Mouse (Mus musculus): ENCODE measurements around the gene Thap8. TPM values are rescaled to one million over a fixed set of nuclear protein-coding genes. Genes with fewer than 3 reads are reported as not detected.

Thap8 gene
- not detected in 2 replicates for total RNA-seq (2014; rRNA removed)
- not detected in 2 replicates for polyA plus RNA-seq (2012; rRNA removed)

GRCm38 (mm10) chr7:30279951-30280669 lies at the start of gene Thap8, which contains the start of gene Wdr62:
Gene Thap8, plus strand, starts transcription at chr7:30280094.
Gene Wdr62, minus strand, starts transcription at chr7:30280419.
- no peak for TF ChIP-seq POLR2A (IDR thresholded peaks at IDR 0.05; ENCODE audit: extremely low read depth, insufficient read depth, low read length)
- no peak for TF ChIP-seq CTCF (IDR thresholded peaks at IDR 0.05; ENCODE audit: low read depth, low read length)
- H3K27ac ChIP-seq (replicated peaks; ENCODE audit: insufficient read depth, low read depth, low read length) = peak within 1 kb of the TSS; percentile 89
- H3K4me1 ChIP-seq (ENCODE audit: control insufficient read depth, insufficient read depth, low read length) = no peaks in the 10 kb centered on the region
- H3K4me3 ChIP-seq (ENCODE audit: insufficient read depth, low read depth, low read length) = peak within 1 kb of the TSS; percentile 63
- H3K9ac ChIP-seq (ENCODE audit: low read depth, low read length) = peak within 1 kb of the TSS; percentile 41
- no peaks in the 10 kb centered on the region for H3K27me3 ChIP-seq (ENCODE audit: control insufficient read depth, insufficient read depth, low read length)
- WGBS = under 1% methylated on average over 49 of the region's 49 CpGs
- no peaks in the 10 kb centered on the region for H3K79me2 ChIP-seq (ENCODE audit: control insufficient read depth, insufficient read depth, low read length)
- H3K36me3 ChIP-seq (ENCODE audit: control insufficient read depth, insufficient read depth, low read length) = no peaks in the 10 kb centered on the region
- DNase-seq (ENCODE audit: extremely low read depth, low read depth, low spot score) = peak; percentile 83

- peak overlapping the region; percentile 73 for H3K4me3 ChIP-seq (ENCODE audit: insufficient read depth, low read depth, low read length)
- H3K27me3 ChIP-seq (ENCODE audit: control insufficient read depth, insufficient read depth, low read length) = no peaks in the 10 kb centered on the region
- peak overlapping the region; percentile 61 for H3K9ac ChIP-seq (ENCODE audit: low read depth, low read length)
- 2% methylated on average over 16 of the region's 16 CpGs for WGBS
- no peak for TF ChIP-seq POLR2A (IDR thresholded peaks at IDR 0.05; ENCODE audit: extremely low read depth, insufficient read depth, low read length)
- TF ChIP-seq CTCF (IDR thresholded peaks at IDR 0.05; ENCODE audit: low read depth, low read length) = no peak
- no peaks in the 10 kb centered on the region for H3K79me2 ChIP-seq (ENCODE audit: control insufficient read depth, insufficient read depth, low read length)
- no peaks in the 10 kb centered on the region; the same call in 1 of the 2 replicates for H3K36me3 ChIP-seq (ENCODE audit: control insufficient read depth, insufficient read depth, low read length)
- no peak overlapping the region for H3K27ac ChIP-seq (replicated peaks; ENCODE audit: insufficient read depth, low read depth, low read length)
- DNase-seq (ENCODE audit: extremely low read depth, low read depth, low spot score) = no peak
- peaks cover 13% of the 10 kb centered on the region for H3K4me1 ChIP-seq (ENCODE audit: control insufficient read depth, insufficient read depth, low read length)
Observed at GRCm38 (mm10) chr7:30231328-30231668, 48.6 kb upstream of the Thap8 start.

- WGBS = under 1% methylated on average over 67 of the region's 67 CpGs
- H3K27ac ChIP-seq (replicated peaks; ENCODE audit: insufficient read depth, low read depth, low read length) = peak within 1 kb of the TSS; percentile 78
- H3K79me2 ChIP-seq (ENCODE audit: control insufficient read depth, insufficient read depth, low read length) = no peaks in the 10 kb centered on the region
- H3K9ac ChIP-seq (ENCODE audit: low read depth, low read length) = peak within 1 kb of the TSS; percentile 80
- peaks cover 13% of the 10 kb centered on the region for H3K4me1 ChIP-seq (ENCODE audit: control insufficient read depth, insufficient read depth, low read length)
- TF ChIP-seq POLR2A (IDR thresholded peaks at IDR 0.05; ENCODE audit: extremely low read depth, insufficient read depth, low read length) (peak; percentile 67), CTCF (IDR thresholded peaks at IDR 0.05; ENCODE audit: low read depth, low read length) (no peak)
- H3K4me3 ChIP-seq (ENCODE audit: insufficient read depth, low read depth, low read length) = peak within 1 kb of the TSS; percentile 73
- no peaks in the 10 kb centered on the region; the same call in 1 of the 2 replicates for H3K36me3 ChIP-seq (ENCODE audit: control insufficient read depth, insufficient read depth, low read length)
- H3K27me3 ChIP-seq (ENCODE audit: control insufficient read depth, insufficient read depth, low read length) = no peaks in the 10 kb centered on the region
- peak; percentile 98 for DNase-seq (ENCODE audit: extremely low read depth, low read depth, low spot score)
Observed at GRCm38 (mm10) chr7:30231669-30232454, 48.0 kb upstream of the Thap8 start, which contains the start of the genes Polr2i and Tbcb. Gene Polr2i, plus strand, starts transcription at chr7:30231948. Gene Tbcb, minus strand, starts transcription at chr7:30232272.

- Histone ChIP-seq H3K4me3 (ENCODE audit: insufficient read depth, low read depth, low read length) (peak overlapping the region; percentile 67), H3K9ac (ENCODE audit: low read depth, low read length) (peak overlapping the region; percentile 80), H3K27ac (replicated peaks; ENCODE audit: insufficient read depth, low read depth, low read length) (peak overlapping the region; percentile 77), H3K4me1 (ENCODE audit: control insufficient read depth, insufficient read depth, low read length) (peaks cover 13% of the 10 kb centered on the region), H3K36me3 (ENCODE audit: control insufficient read depth, insufficient read depth, low read length) (no peaks in the 10 kb centered on the region; the same call in 1 of the 2 replicates), H3K79me2 (ENCODE audit: control insufficient read depth, insufficient read depth, low read length) (no peaks in the 10 kb centered on the region), H3K27me3 (ENCODE audit: control insufficient read depth, insufficient read depth, low read length) (no peaks in the 10 kb centered on the region)
- WGBS = 2% methylated on average over 24 of the region's 24 CpGs
- DNase-seq (ENCODE audit: extremely low read depth, low read depth, low spot score) = peak; percentile 76
- TF ChIP-seq CTCF (IDR thresholded peaks at IDR 0.05; ENCODE audit: low read depth, low read length) = peak; percentile 74
- no peak for TF ChIP-seq POLR2A (IDR thresholded peaks at IDR 0.05; ENCODE audit: extremely low read depth, insufficient read depth, low read length)
Observed at GRCm38 (mm10) chr7:30232631-30233148, 47.2 kb upstream of the Thap8 start.

GRCm38 (mm10) chr7:30233387-30233786 lies 46.5 kb upstream of the Thap8 start:
- no peak for TF ChIP-seq CTCF (IDR thresholded peaks at IDR 0.05; ENCODE audit: low read depth, low read length)

More at GRCm38 (mm10) chr7:30233387-30233786, 46.5 kb upstream of the Thap8 start:
- Histone ChIP-seq H3K9ac (ENCODE audit: low read depth, low read length) (peak overlapping the region; percentile 6), H3K4me3 (ENCODE audit: insufficient read depth, low read depth, low read length) (peak overlapping the region; percentile 23; the same call in 1 of the 2 replicates), H3K36me3 (ENCODE audit: control insufficient read depth, insufficient read depth, low read length) (no peaks in the 10 kb centered on the region; the same call in 1 of the 2 replicates), H3K4me1 (ENCODE audit: control insufficient read depth, insufficient read depth, low read length) (peaks cover 13% of the 10 kb centered on the region), H3K27me3 (ENCODE audit: control insufficient read depth, insufficient read depth, low read length) (no peaks in the 10 kb centered on the region), H3K27ac (replicated peaks; ENCODE audit: insufficient read depth, low read depth, low read length) (peak overlapping the region; percentile 78), H3K79me2 (ENCODE audit: control insufficient read depth, insufficient read depth, low read length) (no peaks in the 10 kb centered on the region)
- 38% methylated on average over 20 of the region's 20 CpGs for WGBS
- DNase-seq (ENCODE audit: extremely low read depth, low read depth, low spot score) = peak; percentile 78
